Mouse (Mus musculus) CH12.LX (cell line): ENCODE measurements around the gene Sipa1l3. TPM values are rescaled to one million over a fixed set of nuclear protein-coding genes. Genes with fewer than 3 reads are reported as not detected.

ENCODE experiments used
- DNase-seq: peaks from one replicate; pipeline ENCODE4 v3.0.0-alpha.2; 2013; ENCODE audit errors: extremely low read depth
- H3K27ac ChIP-seq: 2 replicates; pipeline ENCODE4 v1.5.1; 2012; ENCODE audit warnings: low read depth, mild to moderate bottlenecking, control low read depth, moderate library complexity; ENCODE audit not compliant: insufficient read depth
- H3K27me3 ChIP-seq: replicated peaks from 2 replicates; pipeline ENCODE3; 2012; ENCODE audit warnings: inconsistent platforms
- H3K36me3 ChIP-seq, 2 experiments: replicated peaks in 1 of 2; 2 replicates each; pipeline versions ENCODE3 to v1.6.1; 2012; ENCODE audit warnings: inconsistent platforms in 1 of 2, low read length in 1 of 2, mild to moderate bottlenecking in 1 of 2, mixed read lengths in 1 of 2, moderate library complexity in 1 of 2; ENCODE audit not compliant: control insufficient read depth in 1 of 2, insufficient read depth in 1 of 2
- H3K4me1 ChIP-seq, 2 experiments: 2 replicates each; pipeline ENCODE4 v1.6.1; 2012; ENCODE audit warnings: inconsistent platforms in 1 of 2, moderate library complexity in 1 of 2; ENCODE audit not compliant: insufficient read depth in 2 of 2, control insufficient read depth in 1 of 2
- H3K4me2 ChIP-seq: 2 replicates; pipeline ENCODE4 v1.6.1; 2012; ENCODE audit warnings: low read depth, mild to moderate bottlenecking, control low read depth; ENCODE audit not compliant: poor library complexity, insufficient read depth, severe bottlenecking
- H3K4me3 ChIP-seq, 3 experiments: fragments of 150-350 bp in 1 of 3; sonication (generic) in 1 of 3; replicated peaks in 1 of 3; 2 replicates each; pipeline versions ENCODE3 to v1.5.1; 2011 to 2012; ENCODE audit warnings: low read depth in 2 of 3, low read length in 2 of 3, mild to moderate bottlenecking in 2 of 3, moderate library complexity in 2 of 3, control low read depth in 1 of 3, improper control_type of control experiment in 1 of 3, inconsistent platforms in 1 of 3, mixed read lengths in 1 of 3; ENCODE audit not compliant: poor library complexity in 1 of 3
- H3K79me2 ChIP-seq: replicated peaks from 2 replicates; pipeline ENCODE4 v1.6.1; 2012; ENCODE audit warnings: mild to moderate bottlenecking, moderate library complexity; ENCODE audit not compliant: control insufficient read depth, poor library complexity, insufficient read depth, severe bottlenecking; ENCODE audit errors: extremely low read depth
- H3K9ac ChIP-seq: 2 replicates; pipeline ENCODE4 v1.6.1; 2012; ENCODE audit warnings: low read depth, mild to moderate bottlenecking, control low read depth, moderate library complexity; ENCODE audit not compliant: insufficient read depth
- H3K9me3 ChIP-seq: replicated peaks from 2 replicates; pipeline ENCODE3; 2012; ENCODE audit warnings: low read length, inconsistent platforms, mixed read lengths
- BHLHE40 ChIP-seq: IDR thresholded peaks from 2 replicates; pipeline ENCODE4 v1.6.1; 2011; ENCODE audit warnings: mild to moderate bottlenecking, low read depth, low read length, improper control_type of control experiment
- CHD1 ChIP-seq: IDR thresholded peaks from 2 replicates; pipeline ENCODE4 v1.6.1; 2012; ENCODE audit warnings: low read depth, low read length, improper control_type of control experiment, inconsistent platforms
- CHD2 ChIP-seq: IDR thresholded peaks from 2 replicates; pipeline ENCODE4 v1.6.1; 2011; ENCODE audit warnings: low read length, improper control_type of control experiment
- CTCF ChIP-seq, 2 experiments: IDR thresholded peaks in 1 of 2; conservative IDR thresholded peaks in 1 of 2; 2 replicates each; pipeline ENCODE4 v1.5.1; 2011 to 2012; ENCODE audit warnings: low read depth in 2 of 2, low read length in 2 of 2, improper control_type of control experiment in 1 of 2, inconsistent platforms in 1 of 2, mild to moderate bottlenecking in 1 of 2, moderate library complexity in 1 of 2
- E2F4 ChIP-seq: IDR thresholded peaks from 2 replicates; pipeline ENCODE4 v1.6.1; 2011; ENCODE audit warnings: low read depth, low read length, improper control_type of control experiment; ENCODE audit not compliant: insufficient replicate concordance
- EP300 ChIP-seq: IDR thresholded peaks from 2 replicates; pipeline ENCODE4 v1.6.1; 2011; ENCODE audit warnings: low read length, improper control_type of control experiment
- GABPA ChIP-seq: IDR thresholded peaks from 2 replicates; pipeline ENCODE4 v1.6.1; 2012; ENCODE audit warnings: low read depth, low read length, improper control_type of control experiment, inconsistent platforms; ENCODE audit not compliant: insufficient replicate concordance
- HCFC1 ChIP-seq: IDR thresholded peaks from 2 replicates; pipeline ENCODE4 v1.6.1; 2012; ENCODE audit warnings: low read depth, mild to moderate bottlenecking, inconsistent platforms, low read length, improper control_type of control experiment
- IRF4 ChIP-seq: IDR thresholded peaks from 2 replicates; pipeline ENCODE4 v1.6.1; 2014; ENCODE audit warnings: low read depth, mild to moderate bottlenecking, inconsistent platforms, low read length, improper control_type of control experiment
- MAX ChIP-seq: IDR thresholded peaks from 2 replicates; pipeline ENCODE4 v1.6.1; 2011; ENCODE audit warnings: low read length, improper control_type of control experiment
- MAZ ChIP-seq: IDR thresholded peaks from 2 replicates; pipeline ENCODE4 v1.6.1; 2012; ENCODE audit warnings: low read depth, mild to moderate bottlenecking, inconsistent platforms, low read length, improper control_type of control experiment, moderate library complexity
- MEF2A ChIP-seq: IDR thresholded peaks from 2 replicates; pipeline ENCODE4 v1.6.1; 2014; ENCODE audit warnings: low read depth, mild to moderate bottlenecking, inconsistent platforms, low read length, improper control_type of control experiment, borderline replicate concordance
- MXI1 ChIP-seq: IDR thresholded peaks from 2 replicates; pipeline ENCODE4 v1.6.1; 2011; ENCODE audit warnings: mild to moderate bottlenecking, low read depth, low read length, improper control_type of control experiment
- NELFE ChIP-seq: IDR thresholded peaks from 2 replicates; pipeline ENCODE4 v1.6.1; 2011; ENCODE audit warnings: low read depth, low read length, improper control_type of control experiment
- PAX5 ChIP-seq: IDR thresholded peaks from 2 replicates; pipeline ENCODE4 v1.6.1; 2012; ENCODE audit warnings: low read length, inconsistent platforms, mixed read lengths
- POLR2A ChIP-seq: IDR thresholded peaks from 2 replicates; pipeline ENCODE4 v1.6.1; 2011; ENCODE audit warnings: low read depth, mild to moderate bottlenecking, improper control_type of control experiment, low read length
- POLR2AphosphoS2 ChIP-seq: IDR thresholded peaks from 2 replicates; pipeline ENCODE4 v1.6.1; 2011; ENCODE audit warnings: low read depth, low read length, improper control_type of control experiment
- RCOR1 ChIP-seq: conservative IDR thresholded peaks from 2 replicates; pipeline ENCODE4 v1.6.1; 2012; ENCODE audit warnings: low read depth, mild to moderate bottlenecking, inconsistent platforms, low read length, improper control_type of control experiment
- TCF12 ChIP-seq: IDR thresholded peaks from 2 replicates; pipeline ENCODE4 v1.6.1; 2014; ENCODE audit warnings: low read depth, mild to moderate bottlenecking, inconsistent platforms, low read length, improper control_type of control experiment
- UBTF ChIP-seq: IDR thresholded peaks from 2 replicates; pipeline ENCODE4 v1.6.1; 2012; ENCODE audit warnings: low read depth, mild to moderate bottlenecking, inconsistent platforms, low read length, improper control_type of control experiment, moderate library complexity
- USF1 ChIP-seq: IDR thresholded peaks from 2 replicates; pipeline ENCODE4 v1.6.1; 2014; ENCODE audit warnings: low read depth, mild to moderate bottlenecking, inconsistent platforms, low read length, improper control_type of control experiment
- USF2 ChIP-seq: conservative IDR thresholded peaks from 2 replicates; pipeline ENCODE4 v1.6.1; 2011; ENCODE audit warnings: low read depth, low read length, improper control_type of control experiment
- ZC3H11A ChIP-seq: IDR thresholded peaks from 2 replicates; pipeline ENCODE4 v1.6.1; 2012; ENCODE audit warnings: low read depth, mild to moderate bottlenecking, inconsistent platforms, low read length, improper control_type of control experiment
- ZKSCAN1 ChIP-seq: IDR thresholded peaks from 2 replicates; pipeline ENCODE4 v1.6.1; 2012; ENCODE audit warnings: low read depth, inconsistent platforms, low read length, improper control_type of control experiment, borderline replicate concordance
- ZNF384 ChIP-seq: IDR thresholded peaks from 2 replicates; pipeline ENCODE4 v1.6.1; 2012; ENCODE audit warnings: low read depth, low read length, improper control_type of control experiment, inconsistent platforms
- dilution Hi-C: fragments of 300-500 bp; cut with MboI; formaldehyde crosslinking; loops from 2 replicates; pipeline ENCODE4 v1.14.3; 2020; ENCODE audit warnings: low sequenced_read_pairs; ENCODE audit not compliant: extremely low pct_unique_long_range_greater_than_20kb, extremely low pct_ligation_motif_present
- in situ Hi-C: fragments of 300-500 bp; cut with MboI; formaldehyde crosslinking; loops from 3 replicates; pipeline ENCODE4 v1.14.3; 2019; ENCODE audit warnings: low sequenced_read_pairs, low pct_ligation_motif_present, low pct_unique_long_range_greater_than_20kb, mixed read lengths
- polyA plus RNA-seq: library from polyadenylated mRNA; unstranded; fragments of >175 nt; gene quantifications from 2 replicates; pipeline ENCODE4 v1.2.1, GENCODE M21; 2012; ENCODE audit warnings: low read depth; ENCODE audit not compliant: insufficient read length
- total RNA-seq, 2 experiments: library from RNA; depleted of rRNA; stranded (reverse); fragments of 300-350 nt in 1 of 2; fragments of >200 nt in 1 of 2; gene quantifications; 2 replicates each; pipeline ENCODE4 v1.2.3; 2012 to 2014

The Sipa1l3 gene
- total and polyA plus RNA-seq, 3 experiments = 1.6 to 8.8 (median 5.9) TPM

- H3K4me1 ChIP-seq = peaks cover 2 to 20% of the 10 kb centered on the region in 2 experiments; a peak in 3 of 4 replicates
- no peaks in the 10 kb centered on the region for H3K79me2 ChIP-seq
- dilution Hi-C loops = no loop called here
- H3K9ac ChIP-seq = no peak overlapping the region
- H3K27ac ChIP-seq = no peak overlapping the region
- H3K4me3 ChIP-seq = no peak overlapping the region
- TF ChIP-seq BHLHE40 = no peak
- no peak for TF ChIP-seq MXI1
- TF ChIP-seq ZNF384 = no peak
- no peak for TF ChIP-seq ZKSCAN1
- no peak for TF ChIP-seq IRF4
- TF ChIP-seq MAX = no peak
- TF ChIP-seq POLR2A = no peak
- no peak for TF ChIP-seq NELFE
- no peak for TF ChIP-seq CHD2
- TF ChIP-seq EP300 = no peak
- TF ChIP-seq CTCF (conservative IDR thresholded peaks at IDR 0.05 in 1 of 2, IDR thresholded peaks at IDR 0.05 in 1 of 2; ENCODE audit: low read depth in 2 of 2, low read length in 2 of 2) = no peak
- TF ChIP-seq GABPA = no peak
- no peak for TF ChIP-seq CHD1
- TF ChIP-seq HCFC1 = no peak
- no peak for TF ChIP-seq MAZ
- no peak for TF ChIP-seq ZC3H11A
- no peak for TF ChIP-seq POLR2AphosphoS2
- TF ChIP-seq, all 38 proteins: peak for 0
- Histone ChIP-seq H3K36me3 (no peaks in the 10 kb centered on the region), H3K27me3 (no peaks in the 10 kb centered on the region), H3K4me2 (no peak overlapping the region), H3K9me3 (peaks cover 4% of the 10 kb centered on the region)
- in situ Hi-C loops = no loop called here
- no peak for DNase-seq
These were observed 32.2 kb upstream of the Sipa1l3 start for GRCm38 (mm10) chr7:29550691-29551090.

- Histone ChIP-seq H3K4me1 (no peaks in the 10 kb centered on the region), H3K27me3 (peaks cover 12% of the 10 kb centered on the region), H3K9ac (no peak overlapping the region), H3K9me3 (peaks cover 2% of the 10 kb centered on the region), H3K4me3 (no peak overlapping the region), H3K79me2 (no peaks in the 10 kb centered on the region), H3K27ac (no peak overlapping the region), H3K4me2 (no peak overlapping the region), H3K36me3 (no peaks in the 10 kb centered on the region)
- dilution Hi-C loops (no loop called here), in situ Hi-C loops (no loop called here)
- TF ChIP-seq GABPA (no peak), ZNF384 (no peak), MEF2A (no peak), UBTF (no peak), E2F4 (no peak), USF1 (no peak), MAX (no peak), CHD1 (no peak), RCOR1 (no peak), USF2 (no peak), TCF12 (no peak), PAX5 (no peak)
- DNase-seq = no peak
These were observed 23.2 kb upstream of the Sipa1l3 start for GRCm38 (mm10) chr7:29541608-29542007.
